Mouse (Mus musculus): ENCODE measurements around the gene 4933402N22Rik. TPM values are rescaled to one million over a fixed set of nuclear protein-coding genes. Genes with fewer than 3 reads are reported as not detected.
"Not testable (repeated sequence)": the region's sequence is repeated elsewhere in the genome, so short reads cannot be mapped to it uniquely, and the experiment has no call there.

4933402N22Rik gene
- polyA plus RNA-seq (2015; fragmentation: Nextera tagmentation; extraction: Ambion mirVana), result not detected in 2 replicates

- H3K27ac ChIP-seq (replicated peaks); H3K27me3 ChIP-seq (replicated peaks); ATAC-seq (ENCODE audit: extremely low read depth, insufficient number of reproducible peaks, low FRiP score, low TSS enrichment); H3K4me3 ChIP-seq; H3K4me2 ChIP-seq; H3K4me1 ChIP-seq; H3K9ac ChIP-seq; H3K9me3 ChIP-seq; H3K36me3 ChIP-seq: not testable (repeated sequence)
- 56% methylated on average over 1 of the region's 2 CpGs for WGBS
Measured at GRCm38 (mm10) chr5:11917743-11918142, at the start of gene 4933402N22Rik. 4933402N22Rik (plus strand) TSS chr5:11918043.

- H3K27me3 ChIP-seq (replicated peaks); H3K27ac ChIP-seq (replicated peaks); H3K4me1 ChIP-seq; H3K4me2 ChIP-seq; ATAC-seq (ENCODE audit: extremely low read depth, insufficient number of reproducible peaks, low FRiP score, low TSS enrichment); H3K4me3 ChIP-seq; H3K36me3 ChIP-seq; H3K9me3 ChIP-seq; H3K9ac ChIP-seq: not testable (repeated sequence)
- 58% methylated on average over 2 of the region's 2 CpGs for WGBS
Measured at GRCm38 (mm10) chr5:11923790-11924189, 5.9 kb downstream of the 4933402N22Rik start.

Other genes starting within 250 kb of the 4933402N22Rik start
- gene Gm8922, start 236.1 kb upstream of the 4933402N22Rik start, polyA plus RNA-seq (2015; fragmentation: Nextera tagmentation; extraction: Ambion mirVana), result not detected in 2 replicates
- not detected in 2 replicates for gene Gm8926, start 147.5 kb upstream of the 4933402N22Rik start, polyA plus RNA-seq (2015; fragmentation: Nextera tagmentation; extraction: Ambion mirVana)
- not detected in 2 replicates for gene Gm6465, start 72.5 kb upstream of the 4933402N22Rik start, polyA plus RNA-seq (2015; fragmentation: Nextera tagmentation; extraction: Ambion mirVana)

All from heart, embryonic 13.5 days (tissue).